Mouse (Mus musculus): Measurements from ENCODE around the gene Tab1. TPM values are rescaled to one million over a fixed set of nuclear protein-coding genes. Genes with fewer than 3 reads are reported as not detected.

Gene Tab1
- polyA plus RNA-seq, 1 experiment: 4.8 TPM

DNA sequence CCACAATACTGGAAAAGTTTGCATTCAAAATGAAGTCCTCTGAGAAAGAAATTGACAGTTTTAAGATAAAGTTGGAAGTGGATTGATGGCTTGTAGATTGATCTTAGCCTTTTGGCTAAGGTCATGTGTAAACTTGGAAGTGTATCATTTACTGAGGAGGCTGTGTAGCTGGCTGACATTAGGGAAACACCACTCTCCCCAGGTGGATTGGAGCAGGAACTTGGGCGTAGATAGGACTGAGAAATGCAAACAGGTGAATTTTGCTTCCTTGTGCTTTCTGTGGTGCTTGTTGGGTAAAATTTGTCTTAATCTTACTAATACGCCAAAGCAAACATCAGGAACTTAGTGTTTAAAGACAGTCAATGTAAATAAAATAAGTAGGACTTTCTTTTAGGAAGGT lies 7.4 kb downstream of the Tab1 start:
- peaks cover 5% of the 10 kb centered on the region for H3K4me1 ChIP-seq (ENCODE audit: control insufficient read depth, insufficient read depth, insufficient read length, low read length)
- no peak overlapping the region for H3K27ac ChIP-seq (replicated peaks; ENCODE audit: low read depth, low read length)
- no peak overlapping the region for H3K4me3 ChIP-seq (ENCODE audit: insufficient read depth, low read depth, low read length)

- H3K27ac ChIP-seq (replicated peaks; ENCODE audit: low read depth, low read length): no peak overlapping the region
- peaks cover 5% of the 10 kb centered on the region for H3K4me1 ChIP-seq (ENCODE audit: control insufficient read depth, insufficient read depth, insufficient read length, low read length)
- H3K4me3 ChIP-seq (ENCODE audit: insufficient read depth, low read depth, low read length): no peak overlapping the region
Observed at GRCm38 (mm10) chr15:80140878-80141277, 8.0 kb downstream of the Tab1 start.

DNA sequence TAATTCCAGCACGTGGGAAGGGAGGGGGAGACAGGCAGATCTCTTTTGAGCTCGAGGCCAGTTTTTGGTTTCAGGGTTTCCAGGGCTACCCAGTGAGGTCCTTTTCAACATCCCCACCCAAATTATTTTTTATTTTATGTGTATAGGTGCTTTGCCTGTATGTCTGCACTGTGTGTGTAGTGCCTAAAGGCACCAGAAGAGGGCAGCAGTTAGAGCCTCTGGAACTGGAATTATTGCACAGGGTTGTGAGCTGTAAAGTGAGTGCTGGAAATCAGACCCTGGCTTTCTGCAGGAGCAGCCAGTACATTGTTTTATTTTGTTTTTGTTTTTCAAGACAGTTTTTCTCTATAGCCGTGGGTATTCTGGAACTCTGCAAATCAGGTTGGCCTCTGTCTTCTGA lies 9.2 kb downstream of the Tab1 start:
- peaks cover 5% of the 10 kb centered on the region for H3K4me1 ChIP-seq (ENCODE audit: control insufficient read depth, insufficient read depth, insufficient read length, low read length)
- H3K4me3 ChIP-seq (ENCODE audit: insufficient read depth, low read depth, low read length): no peak overlapping the region
- no peak overlapping the region for H3K27ac ChIP-seq (replicated peaks; ENCODE audit: low read depth, low read length)

DNA sequence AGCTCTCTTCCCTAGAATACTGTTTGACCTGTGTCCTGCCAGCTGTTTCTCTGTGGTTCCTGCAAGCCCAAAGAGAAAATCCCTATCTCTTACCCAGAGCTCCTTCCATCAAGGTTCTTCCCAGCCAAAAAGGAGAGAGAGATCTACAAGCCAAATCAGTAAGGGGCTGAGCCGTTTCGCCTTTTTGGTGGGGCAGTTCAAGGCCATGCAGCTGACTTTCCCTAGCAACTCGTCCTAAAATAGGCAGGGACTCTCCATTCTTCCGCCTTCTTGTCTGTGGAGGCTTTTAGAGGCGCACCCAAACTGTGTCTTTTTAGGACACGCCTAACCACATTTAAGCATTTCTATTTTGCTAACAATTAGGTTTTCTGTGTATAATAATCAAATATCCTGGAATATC lies 10.8 kb downstream of the Tab1 start:
- H3K27ac ChIP-seq (replicated peaks; ENCODE audit: low read depth, low read length): no peak overlapping the region
- H3K4me1 ChIP-seq (ENCODE audit: control insufficient read depth, insufficient read depth, insufficient read length, low read length): no peaks in the 10 kb centered on the region; the same call in 1 of the 2 replicates
- no peak overlapping the region for H3K4me3 ChIP-seq (ENCODE audit: insufficient read depth, low read depth, low read length)

DNA sequence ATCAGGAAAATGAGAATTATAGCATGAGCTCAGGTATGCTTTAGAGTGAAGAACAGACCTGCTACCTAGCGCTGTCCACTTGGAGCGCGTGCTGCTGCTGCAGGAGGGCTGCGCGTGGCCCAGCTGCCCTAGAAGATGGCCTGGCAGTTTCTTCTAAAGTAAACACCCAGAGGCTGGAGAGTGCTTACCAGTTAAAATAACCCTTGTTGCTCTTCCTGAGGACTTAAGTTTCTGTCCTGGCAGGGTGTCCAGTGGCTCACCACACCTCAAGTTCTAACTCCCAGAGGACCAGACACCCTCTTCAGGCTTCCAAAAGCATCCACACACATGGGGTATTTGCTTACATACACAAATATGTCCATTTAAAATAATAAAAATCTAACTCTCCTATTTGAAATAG lies 12.5 kb downstream of the Tab1 start:
- no peak overlapping the region for H3K4me3 ChIP-seq (ENCODE audit: insufficient read depth, low read depth, low read length)
- no peaks in the 10 kb centered on the region; the same call in 1 of the 2 replicates for H3K4me1 ChIP-seq (ENCODE audit: control insufficient read depth, insufficient read depth, insufficient read length, low read length)
- H3K27ac ChIP-seq (replicated peaks; ENCODE audit: low read depth, low read length): no peak overlapping the region

GRCm38 (mm10) chr15:80146153-80146552 lies 13.2 kb downstream of the Tab1 start:
- no peak overlapping the region for H3K27ac ChIP-seq (replicated peaks; ENCODE audit: low read depth, low read length)
- H3K4me1 ChIP-seq (ENCODE audit: control insufficient read depth, insufficient read depth, insufficient read length, low read length): no peaks in the 10 kb centered on the region; the same call in 1 of the 2 replicates
- H3K4me3 ChIP-seq (ENCODE audit: insufficient read depth, low read depth, low read length): no peak overlapping the region

GRCm38 (mm10) chr15:80147090-80147489 lies 14.2 kb downstream of the Tab1 start:
- H3K27ac ChIP-seq (replicated peaks; ENCODE audit: low read depth, low read length): no peak overlapping the region
- no peak overlapping the region for H3K4me3 ChIP-seq (ENCODE audit: insufficient read depth, low read depth, low read length)
- no peaks in the 10 kb centered on the region; the same call in 1 of the 2 replicates for H3K4me1 ChIP-seq (ENCODE audit: control insufficient read depth, insufficient read depth, insufficient read length, low read length)

- Histone ChIP-seq H3K4me3 (ENCODE audit: insufficient read depth, low read depth, low read length) (no peak overlapping the region), H3K4me1 (ENCODE audit: control insufficient read depth, insufficient read depth, insufficient read length, low read length) (no peaks in the 10 kb centered on the region; the same call in 1 of the 2 replicates), H3K27ac (replicated peaks; ENCODE audit: low read depth, low read length) (no peak overlapping the region)
Observed at GRCm38 (mm10) chr15:80147511-80147910, 14.6 kb downstream of the Tab1 start.

GRCm38 (mm10) chr15:80148565-80148964 lies 15.6 kb downstream of the Tab1 start:
- no peaks in the 10 kb centered on the region; the same call in 1 of the 2 replicates for H3K4me1 ChIP-seq (ENCODE audit: control insufficient read depth, insufficient read depth, insufficient read length, low read length)
- no peak overlapping the region for H3K4me3 ChIP-seq (ENCODE audit: insufficient read depth, low read depth, low read length)
- no peak overlapping the region for H3K27ac ChIP-seq (replicated peaks; ENCODE audit: low read depth, low read length)

DNA sequence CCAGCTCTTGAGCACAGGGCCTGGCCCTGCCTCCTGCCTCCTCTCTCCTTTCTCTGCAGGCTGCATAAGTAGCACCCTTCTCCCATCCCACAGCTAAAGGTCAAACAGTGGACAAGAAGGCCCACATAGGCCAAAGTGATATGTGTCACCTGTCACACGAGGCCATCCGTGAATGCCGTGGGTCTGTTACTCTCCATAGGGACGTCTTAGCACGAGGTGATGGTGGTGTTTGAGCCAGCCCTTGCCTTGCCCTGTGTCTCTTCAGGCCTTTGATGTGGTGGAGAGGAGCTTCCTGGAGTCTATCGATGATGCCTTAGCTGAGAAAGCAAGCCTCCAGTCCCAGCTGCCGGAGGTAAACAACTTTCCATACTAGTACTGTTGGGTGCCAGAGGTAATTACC lies 16.6 kb downstream of the Tab1 start:
- no peak overlapping the region for H3K27ac ChIP-seq (replicated peaks; ENCODE audit: low read depth, low read length)
- H3K4me1 ChIP-seq (ENCODE audit: control insufficient read depth, insufficient read depth, insufficient read length, low read length): no peaks in the 10 kb centered on the region; the same call in 1 of the 2 replicates
- no peak overlapping the region for H3K4me3 ChIP-seq (ENCODE audit: insufficient read depth, low read depth, low read length)

DNA sequence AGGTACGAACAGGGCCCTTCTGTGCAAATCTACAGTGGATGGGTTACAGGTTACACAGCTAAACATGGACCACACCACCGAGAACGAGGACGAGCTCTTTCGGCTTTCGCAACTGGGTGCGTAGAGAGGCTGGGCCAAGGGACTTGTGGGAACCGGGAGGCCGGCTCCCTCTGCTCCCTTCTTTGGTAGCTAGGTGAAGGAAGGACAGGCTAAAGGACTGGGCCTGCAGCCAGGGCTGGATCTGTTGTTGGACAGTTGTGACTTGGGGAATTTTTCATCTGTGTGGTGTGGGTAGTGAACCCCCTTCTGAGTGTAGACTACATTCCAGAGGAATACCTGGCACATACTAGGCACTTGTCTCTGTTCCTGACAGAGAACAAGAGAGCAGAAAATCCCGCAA lies 19.7 kb downstream of the Tab1 start:
- Histone ChIP-seq H3K4me3 (ENCODE audit: insufficient read depth, low read depth, low read length) (no peak overlapping the region), H3K27ac (replicated peaks; ENCODE audit: low read depth, low read length) (no peak overlapping the region), H3K4me1 (ENCODE audit: control insufficient read depth, insufficient read depth, insufficient read length, low read length) (no peaks in the 10 kb centered on the region; the same call in 1 of the 2 replicates)

- Histone ChIP-seq H3K4me1 (ENCODE audit: control insufficient read depth, insufficient read depth, insufficient read length, low read length) (no peaks in the 10 kb centered on the region), H3K27ac (replicated peaks; ENCODE audit: low read depth, low read length) (no peak overlapping the region), H3K4me3 (ENCODE audit: insufficient read depth, low read depth, low read length) (no peak overlapping the region)
Observed at GRCm38 (mm10) chr15:80153757-80154156, 20.8 kb downstream of the Tab1 start.

- Histone ChIP-seq H3K27ac (replicated peaks; ENCODE audit: low read depth, low read length) (no peak overlapping the region), H3K4me1 (ENCODE audit: control insufficient read depth, insufficient read depth, insufficient read length, low read length) (no peaks in the 10 kb centered on the region), H3K4me3 (ENCODE audit: insufficient read depth, low read depth, low read length) (no peak overlapping the region)
Observed at GRCm38 (mm10) chr15:80155707-80156106, 22.8 kb downstream of the Tab1 start.

- H3K4me1 ChIP-seq (ENCODE audit: control insufficient read depth, insufficient read depth, insufficient read length, low read length): no peaks in the 10 kb centered on the region
- no peak overlapping the region for H3K4me3 ChIP-seq (ENCODE audit: insufficient read depth, low read depth, low read length)
- H3K27ac ChIP-seq (replicated peaks; ENCODE audit: low read depth, low read length): no peak overlapping the region
Observed at GRCm38 (mm10) chr15:80157197-80157943, 24.4 kb downstream of the Tab1 start.

- Histone ChIP-seq H3K27ac (replicated peaks; ENCODE audit: low read depth, low read length) (no peak overlapping the region), H3K4me1 (ENCODE audit: control insufficient read depth, insufficient read depth, insufficient read length, low read length) (no peaks in the 10 kb centered on the region), H3K4me3 (ENCODE audit: insufficient read depth, low read depth, low read length) (no peak overlapping the region)
Observed at GRCm38 (mm10) chr15:80158001-80158706, 25.2 kb downstream of the Tab1 start.

GRCm38 (mm10) chr15:80158707-80159090 lies 25.8 kb downstream of the Tab1 start:
- Histone ChIP-seq H3K4me1 (ENCODE audit: control insufficient read depth, insufficient read depth, insufficient read length, low read length) (no peaks in the 10 kb centered on the region), H3K27ac (replicated peaks; ENCODE audit: low read depth, low read length) (no peak overlapping the region), H3K4me3 (ENCODE audit: insufficient read depth, low read depth, low read length) (no peak overlapping the region)
